Mouse (Mus musculus) urinary bladder, adult 2 months (tissue): ENCODE results near the gene C030005K15Rik. TPM values are rescaled to one million over a fixed set of nuclear protein-coding genes. Genes with fewer than 3 reads are reported as not detected.

Experiments used
- polyA plus RNA-seq: library from polyadenylated mRNA; depleted of rRNA; stranded (reverse); fragments of >200 nt; gene quantifications from 2 replicates; pipeline ENCODE4 v1.2.3, GENCODE M21; 2012; rRNA removed

Gene C030005K15Rik
- polyA plus RNA-seq, 1 experiment: not detected

Other genes starting within 250 kb of the C030005K15Rik start
- 3,510 and 3,693 TPM in 2 replicates for gene Dcn, start 247.1 kb downstream of the C030005K15Rik start, polyA plus RNA-seq
- 387 and 481 TPM in 2 replicates for gene Lum, start 161.6 kb downstream of the C030005K15Rik start, polyA plus RNA-seq
- gene Kera, start 119.9 kb downstream of the C030005K15Rik start, polyA plus RNA-seq: 0.22 and 0.48 TPM in 2 replicates
- gene Epyc, start 82.7 kb downstream of the C030005K15Rik start, polyA plus RNA-seq: 0.50 and 0.83 TPM in 2 replicates
- gene Ccer1, start 33.7 kb downstream of the C030005K15Rik start, polyA plus RNA-seq: not detected in 2 replicates